Mouse (Mus musculus) heart, embryonic 15.5 days (tissue): ENCODE results near the gene Smap2. TPM values are rescaled to one million over a fixed set of nuclear protein-coding genes. Genes with fewer than 3 reads are reported as not detected.
"Not testable (repeated sequence)": the region's sequence is repeated elsewhere in the genome, so short reads cannot be mapped to it uniquely, and the experiment has no call there.

Experiments
- ATAC-seq: fragments of 200-750 bp; cut with Nextera tagmentation; replicated peaks from 2 replicates; pipeline ENCODE4 v1.8.0; 2017; ENCODE audit warnings: low read depth, moderate TSS enrichment; ENCODE audit not compliant: insufficient number of reproducible peaks, insufficient read depth, low FRiP score
- H3K27ac ChIP-seq: fragments of 300-500 bp; sonication (generic); 2 replicates; pipeline ENCODE4 v1.5.1; 2015; ENCODE audit warnings: mild to moderate bottlenecking, inconsistent platforms
- H3K27me3 ChIP-seq: fragments of 300-500 bp; sonication (generic); 2 replicates; pipeline ENCODE4 v1.6.1; 2015; ENCODE audit warnings: inconsistent platforms
- H3K36me3 ChIP-seq: fragments of 300-500 bp; sonication (generic); 2 replicates; pipeline ENCODE4 v1.6.1; 2015; ENCODE audit warnings: mild to moderate bottlenecking, inconsistent platforms
- H3K4me1 ChIP-seq: fragments of 300-500 bp; sonication (generic); replicated peaks from 2 replicates; pipeline ENCODE4 v1.6.1; 2015; ENCODE audit warnings: inconsistent platforms
- H3K4me2 ChIP-seq: fragments of 300-500 bp; sonication (generic); 2 replicates; pipeline ENCODE4 v1.6.1; 2015; ENCODE audit warnings: inconsistent platforms, mild to moderate bottlenecking, moderate library complexity
- H3K4me3 ChIP-seq: fragments of 300-500 bp; sonication (generic); 2 replicates; pipeline ENCODE4 v1.5.1; 2015; ENCODE audit warnings: mild to moderate bottlenecking, inconsistent platforms
- H3K9ac ChIP-seq: fragments of 300-500 bp; sonication (generic); 2 replicates; pipeline ENCODE4 v1.6.1; 2015; ENCODE audit warnings: mild to moderate bottlenecking, inconsistent platforms
- H3K9me3 ChIP-seq: fragments of 300-500 bp; sonication (generic); replicated peaks from 2 replicates; pipeline ENCODE4 v1.6.1; 2016; ENCODE audit warnings: inconsistent platforms
- WGBS: fragments of 180-500 bp; shearing (Covaris S2); methylation state at CpG from one replicate; pipeline ENCODE4 v1.1.7; 2015; ENCODE audit warnings: mixed read lengths; 5-methylcytosine and 5-hydroxymethylcytosine counted together
- polyA plus RNA-seq: library from polyadenylated mRNA; unstranded; fragments of >200 nt; fragmentation: Nextera tagmentation; extraction: Ambion mirVana; gene quantifications from 2 replicates; pipeline ENCODE4 v1.2.1, GENCODE M21; 2015

Smap2 gene
- polyA plus RNA-seq: 10.0 and 12.8 TPM in 2 replicates

GRCm38 (mm10) chr4:121016928-121017657 lies at the start of gene Smap2:
TSS of gene Smap2 (minus strand) at chr4:121017247.
- Histone ChIP-seq H3K4me2 (peak within 1 kb of the TSS; percentile 95), H3K36me3 (no peaks in the 10 kb centered on the region), H3K4me1 (peaks cover 41% of the 10 kb centered on the region), H3K4me3 (peak within 1 kb of the TSS; percentile 99), H3K27me3 (no peaks in the 10 kb centered on the region), H3K27ac (peak within 1 kb of the TSS; percentile 78), H3K9ac (peak within 1 kb of the TSS; percentile 94), H3K9me3 (no peaks in the 10 kb centered on the region)
- 1% methylated on average over 43 of the region's 48 CpGs for WGBS
- ATAC-seq: peak; percentile 97

DNA sequence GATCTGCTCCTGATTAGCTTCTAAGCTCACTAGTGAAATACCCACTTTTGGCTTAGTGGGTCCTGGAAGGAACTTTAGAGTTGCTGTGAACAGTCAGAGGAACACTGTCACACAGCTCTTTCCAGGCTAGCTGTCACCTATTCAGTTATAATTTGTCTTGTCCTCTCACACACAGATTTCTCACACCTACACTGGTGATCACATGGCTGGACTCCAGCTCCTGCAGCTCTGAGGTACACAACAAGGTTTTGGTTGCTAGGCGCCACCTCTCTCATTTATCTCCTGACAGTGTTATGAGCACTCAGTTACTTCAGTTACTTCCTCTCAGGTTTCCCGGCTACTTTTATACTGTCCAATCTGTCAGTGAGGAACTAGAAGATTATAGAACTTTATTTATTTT lies 48.3 kb upstream of the Smap2 start:
- Histone ChIP-seq H3K9ac (no peak overlapping the region), H3K27ac (no peak overlapping the region), H3K4me1 (no peaks in the 10 kb centered on the region), H3K4me2 (no peak overlapping the region), H3K9me3 (no peaks in the 10 kb centered on the region), H3K27me3 (no peaks in the 10 kb centered on the region), H3K4me3 (no peak overlapping the region), H3K36me3 (peaks cover 23% of the 10 kb centered on the region)
- ATAC-seq: no peak
- 48% methylated on average over 2 of the region's 2 CpGs for WGBS

- 56% methylated on average over 10 of the region's 10 CpGs for WGBS
Measured at GRCm38 (mm10) chr4:121059218-121059617, 42.2 kb upstream of the Smap2 start.

GRCm38 (mm10) chr4:121057032-121057431 lies 40.0 kb upstream of the Smap2 start:
- peaks cover 16% of the 10 kb centered on the region; the same call in 1 of the 2 replicates for H3K27me3 ChIP-seq
- no peak overlapping the region for H3K27ac ChIP-seq
- H3K9ac ChIP-seq: no peak overlapping the region
- no peaks in the 10 kb centered on the region for H3K9me3 ChIP-seq
- H3K36me3 ChIP-seq: peaks cover 9% of the 10 kb centered on the region; the same call in 1 of the 2 replicates
- H3K4me2 ChIP-seq: no peak overlapping the region
- peaks cover 7% of the 10 kb centered on the region for H3K4me1 ChIP-seq
- ATAC-seq: no peak
- H3K4me3 ChIP-seq: no peak overlapping the region
- WGBS: 33% methylated on average over 2 of the region's 2 CpGs

More at GRCm38 (mm10) chr4:121059218-121059617, 42.2 kb upstream of the Smap2 start:
- not testable (repeated sequence) for ATAC-seq, H3K9ac ChIP-seq, H3K9me3 ChIP-seq, H3K4me2 ChIP-seq, H3K4me1 ChIP-seq, H3K27ac ChIP-seq, H3K4me3 ChIP-seq, H3K27me3 ChIP-seq, H3K36me3 ChIP-seq

DNA sequence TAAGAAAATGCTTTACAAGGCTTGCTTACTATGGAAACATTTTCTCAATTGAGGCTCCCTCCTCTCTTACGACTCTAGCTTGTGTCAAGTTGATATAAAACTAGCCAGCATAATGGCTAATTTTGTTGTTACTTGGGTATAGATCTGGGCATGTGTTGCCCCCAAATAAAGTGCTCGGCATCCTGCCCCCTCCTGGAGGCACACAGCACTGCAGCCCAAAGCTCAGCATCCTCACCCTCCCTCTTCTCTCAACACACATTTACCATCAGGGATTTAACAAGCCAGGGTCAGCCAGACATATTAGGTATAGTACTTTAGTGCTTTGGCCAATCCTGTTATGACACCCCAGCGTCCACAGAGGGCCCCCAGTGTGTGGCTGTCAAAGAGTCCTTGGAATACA lies 39.3 kb upstream of the Smap2 start:
- Histone ChIP-seq H3K4me3 (no peak overlapping the region), H3K36me3 (peaks cover 9% of the 10 kb centered on the region; the same call in 1 of the 2 replicates), H3K4me2 (no peak overlapping the region), H3K9me3 (no peaks in the 10 kb centered on the region), H3K27me3 (peaks cover 19% of the 10 kb centered on the region; the same call in 1 of the 2 replicates), H3K9ac (no peak overlapping the region), H3K4me1 (peaks cover 10% of the 10 kb centered on the region), H3K27ac (no peak overlapping the region)
- no peak for ATAC-seq
- WGBS: 51% methylated on average over 3 of the region's 3 CpGs

DNA sequence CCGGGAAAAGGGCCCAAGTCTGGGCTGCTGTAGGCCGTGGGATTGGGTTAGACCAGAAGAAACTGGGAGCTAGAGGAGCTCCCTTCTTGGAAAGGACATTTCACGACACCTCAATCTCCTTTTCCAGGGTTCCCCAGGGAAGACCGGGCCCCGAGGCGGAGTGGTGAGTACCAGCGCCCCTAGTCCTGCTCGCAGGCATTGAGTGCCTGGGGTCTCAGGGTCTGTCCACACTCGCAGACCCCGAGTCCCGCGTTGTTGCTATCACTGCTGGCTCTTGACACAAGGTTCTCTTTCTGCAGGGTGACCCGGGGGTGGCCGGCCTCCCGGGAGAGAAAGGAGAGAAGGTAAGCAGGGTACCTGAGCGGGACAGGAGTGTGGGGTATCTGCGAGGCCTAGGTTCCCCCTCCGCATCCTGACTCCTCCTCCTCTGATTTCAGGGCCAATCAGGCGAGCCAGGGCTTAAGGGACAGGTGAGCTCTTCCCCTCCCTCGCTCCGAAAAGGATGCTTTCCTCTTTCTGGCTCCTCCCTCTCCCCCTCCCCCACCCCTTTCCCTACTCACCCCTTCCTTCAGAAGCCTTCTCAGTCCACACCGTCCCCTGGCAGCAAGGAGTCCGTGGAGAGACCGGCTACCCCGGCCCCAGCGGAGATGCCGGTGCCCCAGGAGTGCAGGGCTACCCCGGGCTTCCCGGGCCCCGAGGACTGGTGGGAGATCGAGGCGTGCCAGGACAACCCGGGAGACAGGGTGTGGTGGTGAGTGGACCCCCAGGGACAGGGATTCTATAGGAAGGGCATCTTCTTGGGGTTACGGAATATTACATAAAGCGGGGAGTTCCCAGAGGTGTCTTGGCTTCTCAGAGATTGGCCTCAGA lies 35.6 kb upstream of the Smap2 start:
- Histone ChIP-seq H3K9ac (no peak overlapping the region), H3K4me1 (peaks cover 10% of the 10 kb centered on the region), H3K9me3 (no peaks in the 10 kb centered on the region), H3K36me3 (no peaks in the 10 kb centered on the region), H3K4me2 (peak overlapping the region; percentile 41), H3K27ac (no peak overlapping the region), H3K4me3 (0 out of 2 replicates have a peak overlapping the region, but pooled peaks have one; percentile 9), H3K27me3 (peaks cover 19% of the 10 kb centered on the region; the same call in 1 of the 2 replicates)
- WGBS: 14% methylated on average over 35 of the region's 35 CpGs
- ATAC-seq: no peak

GRCm38 (mm10) chr4:121051863-121052262 lies 34.8 kb upstream of the Smap2 start:
- Histone ChIP-seq H3K4me3 (no peak overlapping the region), H3K27ac (no peak overlapping the region), H3K36me3 (no peaks in the 10 kb centered on the region), H3K9ac (no peak overlapping the region), H3K4me2 (no peak overlapping the region), H3K27me3 (peaks cover 19% of the 10 kb centered on the region; the same call in 1 of the 2 replicates), H3K4me1 (peaks cover 10% of the 10 kb centered on the region), H3K9me3 (no peaks in the 10 kb centered on the region)
- no peak for ATAC-seq
- WGBS: 29% methylated on average over 4 of the region's 4 CpGs

DNA sequence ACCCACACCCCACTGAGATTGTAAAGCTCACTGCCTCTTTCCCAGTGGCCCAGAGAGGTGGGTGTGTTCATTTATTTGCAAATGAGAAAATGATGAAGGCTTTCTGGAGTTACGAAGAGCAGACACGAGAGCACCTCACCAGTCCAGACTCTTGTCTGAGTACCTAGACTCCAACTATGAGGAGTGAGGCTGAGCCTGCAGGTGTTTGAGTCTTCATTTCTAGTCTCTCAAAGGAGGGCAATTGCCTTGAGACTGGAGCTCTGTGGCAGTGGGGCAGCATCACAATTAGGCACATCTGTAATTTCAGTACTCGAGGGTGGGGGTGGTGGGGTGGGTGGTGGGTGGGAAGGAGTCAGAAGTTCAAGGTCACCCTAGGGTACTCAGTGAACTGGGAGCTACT lies 25.9 kb upstream of the Smap2 start:
- H3K27me3 ChIP-seq: peaks cover 26% of the 10 kb centered on the region
- no peak overlapping the region for H3K27ac ChIP-seq
- no peak for ATAC-seq
- H3K4me2 ChIP-seq: no peak overlapping the region
- H3K9me3 ChIP-seq: no peaks in the 10 kb centered on the region
- H3K4me3 ChIP-seq: no peak overlapping the region
- no peaks in the 10 kb centered on the region for H3K36me3 ChIP-seq
- H3K4me1 ChIP-seq: peaks cover 22% of the 10 kb centered on the region
- 72% methylated on average over 3 of the region's 3 CpGs for WGBS
- H3K9ac ChIP-seq: no peak overlapping the region

DNA sequence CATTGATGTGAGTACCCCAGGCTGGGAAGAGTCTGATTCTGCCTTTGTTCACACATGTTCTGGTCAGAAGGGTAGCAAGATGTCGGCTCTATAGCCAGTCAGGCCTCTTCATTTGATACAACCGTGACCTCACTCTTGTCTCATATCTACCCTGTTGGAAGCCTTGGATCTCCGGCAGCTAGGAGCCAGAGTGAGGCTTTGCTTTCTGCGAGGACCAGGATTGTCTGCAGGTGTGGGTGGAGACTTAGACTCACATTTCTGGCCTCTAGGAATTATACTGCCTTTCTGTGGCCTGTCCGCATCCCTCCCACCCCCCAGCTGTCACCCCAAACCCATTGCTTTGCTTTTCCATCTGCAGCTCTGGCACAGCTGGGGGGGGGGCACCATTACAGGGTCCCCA lies 25.4 kb upstream of the Smap2 start:
- Histone ChIP-seq H3K27ac (no peak overlapping the region), H3K36me3 (no peaks in the 10 kb centered on the region), H3K4me2 (no peak overlapping the region), H3K9ac (no peak overlapping the region), H3K9me3 (no peaks in the 10 kb centered on the region), H3K4me3 (no peak overlapping the region), H3K27me3 (peaks cover 26% of the 10 kb centered on the region), H3K4me1 (peaks cover 22% of the 10 kb centered on the region)
- ATAC-seq: no peak
- 69% methylated on average over 5 of the region's 5 CpGs for WGBS

DNA sequence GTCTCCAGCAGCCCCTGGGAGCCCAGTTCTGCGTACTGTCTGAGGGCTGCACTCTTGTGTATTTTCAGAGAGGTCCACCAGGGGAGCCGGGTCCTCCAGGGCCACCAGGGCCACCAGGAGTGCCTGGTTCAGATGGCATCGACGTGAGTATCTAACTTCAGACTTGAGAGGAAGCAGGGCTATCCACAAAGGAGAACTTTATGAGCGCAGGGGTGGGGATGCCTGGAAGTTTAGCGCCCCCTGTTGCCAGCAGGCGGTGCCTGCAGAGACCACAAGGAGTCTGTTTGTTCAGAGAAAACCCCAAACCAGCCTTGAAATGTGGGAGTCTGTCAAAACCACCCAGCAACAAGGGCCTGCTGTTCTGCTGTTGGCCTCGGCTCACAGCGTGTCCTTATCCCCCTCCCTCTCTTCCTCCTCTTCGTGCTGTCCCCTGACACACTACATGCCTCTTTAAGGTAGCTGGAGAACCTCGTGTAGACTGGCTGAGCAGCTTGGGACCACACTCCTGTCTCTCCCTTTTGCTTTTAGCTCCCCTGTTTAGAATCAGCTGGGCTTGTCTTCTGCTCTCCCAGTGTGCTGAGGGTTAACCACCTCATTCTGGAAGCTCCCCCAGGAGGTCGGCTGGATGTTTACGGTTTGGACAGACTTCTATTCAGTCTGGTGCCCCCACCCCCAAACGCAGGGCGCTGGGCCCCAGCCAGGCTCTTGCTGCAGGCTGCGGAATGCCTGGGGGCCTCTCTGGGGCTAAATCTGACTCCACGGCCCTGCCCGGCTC lies 24.0 kb upstream of the Smap2 start:
- WGBS: 9% methylated on average over 18 of the region's 18 CpGs
- Histone ChIP-seq H3K9me3 (no peaks in the 10 kb centered on the region), H3K36me3 (no peaks in the 10 kb centered on the region), H3K9ac (no peak overlapping the region), H3K27me3 (peaks cover 26% of the 10 kb centered on the region), H3K4me3 (peak overlapping the region; percentile 5; the same call in 1 of the 2 replicates), H3K4me2 (peak overlapping the region; percentile 48), H3K4me1 (peaks cover 22% of the 10 kb centered on the region), H3K27ac (peak overlapping the region; percentile 58)
- ATAC-seq: peak; percentile 44

- WGBS: 67% methylated on average over 14 of the region's 14 CpGs
- peaks cover 22% of the 10 kb centered on the region for H3K4me1 ChIP-seq
- H3K36me3 ChIP-seq: no peaks in the 10 kb centered on the region
- H3K27me3 ChIP-seq: peaks cover 26% of the 10 kb centered on the region
- peak overlapping the region; percentile 90 for H3K4me2 ChIP-seq
- H3K27ac ChIP-seq: 0 out of 2 replicates have a peak overlapping the region, but pooled peaks have one; percentile 54
- peak overlapping the region; percentile 53 for H3K4me3 ChIP-seq
- H3K9me3 ChIP-seq: no peaks in the 10 kb centered on the region
- ATAC-seq: no peak
- H3K9ac ChIP-seq: no peak overlapping the region
Measured at GRCm38 (mm10) chr4:121040323-121040722, 23.3 kb upstream of the Smap2 start.
